Mouse (Mus musculus): ENCODE results near the gene Nol4l.

The Nol4l gene

GRCm38 (mm10) chr2:153441228-153441627, 88.5 kb downstream of the Nol4l start:
- DNase-seq: no peak

- no peak for DNase-seq
Measured at GRCm38 (mm10) chr2:153440755-153441154, 89.0 kb downstream of the Nol4l start.

GRCm38 (mm10) chr2:153437306-153437659, 92.5 kb downstream of the Nol4l start:
- DNase-seq: no peak

- no peak for DNase-seq
Measured at GRCm38 (mm10) chr2:153436641-153437305, 93.0 kb downstream of the Nol4l start.

GRCm38 (mm10) chr2:153434880-153435831, 94.6 kb downstream of the Nol4l start:
- DNase-seq: peak; percentile 62

- DNase-seq: no peak
Measured at GRCm38 (mm10) chr2:153433859-153434258, 95.9 kb downstream of the Nol4l start.

- DNase-seq: peak; percentile 52
Measured at GRCm38 (mm10) chr2:153432492-153432891, 97.3 kb downstream of the Nol4l start.

GRCm38 (mm10) chr2:153430571-153430970, 99.2 kb downstream of the Nol4l start:
- no peak for DNase-seq

- DNase-seq: no peak
Measured at GRCm38 (mm10) chr2:153428485-153428884, 101.3 kb downstream of the Nol4l start.

GRCm38 (mm10) chr2:153426931-153427330, 102.8 kb downstream of the Nol4l start:
- DNase-seq: peak; percentile 68

GRCm38 (mm10) chr2:153425998-153426670, 103.6 kb downstream of the Nol4l start:
- peak; percentile 50 for DNase-seq

- DNase-seq: no peak
Measured at GRCm38 (mm10) chr2:153425124-153425844, 104.5 kb downstream of the Nol4l start.

GRCm38 (mm10) chr2:153424557-153424956, 105.2 kb downstream of the Nol4l start:
- no peak for DNase-seq

- no peak for DNase-seq
Measured at GRCm38 (mm10) chr2:153423113-153423512, 106.7 kb downstream of the Nol4l start.

- DNase-seq: peak; percentile 62
Measured at GRCm38 (mm10) chr2:153422051-153422450, 107.7 kb downstream of the Nol4l start.

- peak; percentile 48 for DNase-seq
Measured at GRCm38 (mm10) chr2:153421233-153421632, 108.5 kb downstream of the Nol4l start.

GRCm38 (mm10) chr2:153418381-153418780, 111.4 kb downstream of the Nol4l start:
- DNase-seq: no peak

GRCm38 (mm10) chr2:153417841-153418240, 111.9 kb downstream of the Nol4l start:
- DNase-seq: no peak

- DNase-seq: peak; percentile 59
Measured at GRCm38 (mm10) chr2:153414607-153415006, 115.2 kb downstream of the Nol4l start.

GRCm38 (mm10) chr2:153412563-153412962, 117.2 kb downstream of the Nol4l start:
- DNase-seq: no peak

GRCm38 (mm10) chr2:153411557-153411956, 118.2 kb downstream of the Nol4l start:
- no peak for DNase-seq

- no peak for DNase-seq
Measured at GRCm38 (mm10) chr2:153408971-153409370, 120.8 kb downstream of the Nol4l start.

- DNase-seq: no peak
Measured at GRCm38 (mm10) chr2:153406882-153407281, 122.9 kb downstream of the Nol4l start.
